Mouse (Mus musculus) stomach, postnatal 0 days (tissue): ENCODE measurements around the gene Fbxo42. TPM values are rescaled to one million over a fixed set of nuclear protein-coding genes. Genes with fewer than 3 reads are reported as not detected.

Experiments
- ATAC-seq: fragments of 200-750 bp; cut with Nextera tagmentation; 2 replicates; pipeline ENCODE4 v1.8.0; 2017; ENCODE audit not compliant: low FRiP score, low TSS enrichment
- DNase-seq: peaks from one replicate; pipeline ENCODE4 v3.0.0-alpha.2; 2016; ENCODE audit warnings: low spot score
- H3K27ac ChIP-seq: fragments of 300-500 bp; sonication (generic); replicated peaks from 2 replicates; pipeline ENCODE4 v1.5.1; 2014; ENCODE audit warnings: mild to moderate bottlenecking, control low read depth
- H3K27me3 ChIP-seq: fragments of 300-500 bp; sonication (generic); 2 replicates; pipeline ENCODE4 v1.6.1; 2014; ENCODE audit warnings: low read length; ENCODE audit not compliant: control insufficient read depth, insufficient read depth
- H3K36me3 ChIP-seq: fragments of 300-500 bp; sonication (generic); 2 replicates; pipeline ENCODE4 v1.6.1; 2014; ENCODE audit warnings: low read length, mixed read lengths; ENCODE audit not compliant: control insufficient read depth, insufficient read depth
- H3K4me1 ChIP-seq: fragments of 300-500 bp; sonication (generic); replicated peaks from 2 replicates; pipeline ENCODE4 v1.6.1; 2014; ENCODE audit warnings: antibody characterized with exemption; ENCODE audit not compliant: control insufficient read depth, insufficient read depth
- H3K4me2 ChIP-seq: fragments of 300-500 bp; sonication (generic); replicated peaks from 2 replicates; pipeline ENCODE4 v1.6.1; 2014; ENCODE audit warnings: low read depth, mild to moderate bottlenecking, control low read depth, moderate library complexity
- H3K4me3 ChIP-seq: fragments of 300-500 bp; sonication (generic); 2 replicates; pipeline ENCODE4 v1.5.1; 2014; ENCODE audit warnings: low read depth, low read length, control low read depth
- H3K9ac ChIP-seq: fragments of 300-500 bp; sonication (generic); 2 replicates; pipeline ENCODE4 v1.6.1; 2014; ENCODE audit warnings: mild to moderate bottlenecking, low read length, control low read depth, mixed read lengths
- H3K9me3 ChIP-seq: fragments of 300-500 bp; sonication (generic); 2 replicates; pipeline ENCODE4 v1.6.1; 2016; ENCODE audit warnings: low read length; ENCODE audit not compliant: control insufficient read depth
- CTCF ChIP-seq: IDR thresholded peaks from 2 replicates; pipeline ENCODE4 v1.5.1; 2016; ENCODE audit warnings: antibody characterized with exemption, low read depth, mild to moderate bottlenecking, moderate library complexity
- EP300 ChIP-seq: optimal IDR thresholded peaks from 2 replicates; pipeline ENCODE3; 2016; ENCODE audit warnings: antibody characterized with exemption
- WGBS: fragments of 180-500 bp; shearing (Covaris S2); extraction: QIAGEN DNeasy Blood & Tissue Kit; methylation state at CpG from one replicate; pipeline ENCODE4 v1.1.7; 2014; 5-methylcytosine and 5-hydroxymethylcytosine counted together
- polyA plus RNA-seq: library from polyadenylated mRNA; unstranded; fragments of >200 nt; fragmentation: Nextera tagmentation; extraction: Ambion mirVana; gene quantifications from 2 replicates; pipeline ENCODE4 v1.2.1, GENCODE M21; 2015

The Fbxo42 gene
- polyA plus RNA-seq, 1 experiment from 2014 or later, result 9.8 TPM

DNA sequence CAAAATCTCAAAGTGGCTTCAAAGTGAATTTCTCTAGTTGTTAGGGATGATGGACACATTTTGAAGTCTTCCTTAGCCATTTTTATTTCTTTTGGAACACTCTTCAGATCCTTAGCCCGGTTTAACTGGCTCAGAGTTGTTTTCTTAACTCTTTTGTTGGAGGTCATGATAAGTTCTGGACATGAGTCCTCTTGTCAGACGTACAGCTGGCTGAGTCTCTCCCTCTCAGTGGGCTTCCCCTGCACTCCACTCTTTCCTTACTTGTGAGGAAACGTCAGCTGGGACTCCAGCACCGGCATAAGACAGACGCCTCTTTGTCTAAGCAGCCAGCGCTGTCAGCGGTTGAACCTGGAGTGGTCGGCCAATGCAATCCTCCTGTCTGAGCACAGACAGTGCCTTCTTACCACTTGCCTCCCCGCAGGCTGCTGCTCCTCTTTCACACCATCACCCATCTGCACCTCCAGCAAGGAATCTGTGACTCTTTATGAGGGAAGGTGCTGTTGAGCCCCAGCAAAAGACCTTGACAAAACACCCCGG lies 39.4 kb upstream of the Fbxo42 start:
- H3K4me1 ChIP-seq, result no peaks in the 10 kb centered on the region
- H3K9me3 ChIP-seq, result no peaks in the 10 kb centered on the region
- no peak overlapping the region for H3K9ac ChIP-seq
- no peak overlapping the region for H3K27ac ChIP-seq
- H3K4me3 ChIP-seq, result no peak overlapping the region
- H3K4me2 ChIP-seq, result no peak overlapping the region
- H3K27me3 ChIP-seq, result no peaks in the 10 kb centered on the region
- ATAC-seq (no peak), DNase-seq (no peak)
- 33% methylated on average over 10 of the region's 10 CpGs for WGBS
- TF ChIP-seq EP300 (no peak), CTCF (no peak)
- H3K36me3 ChIP-seq, result 0 out of 2 replicates have a peak, but pooled peaks cover 10% of the 10 kb centered on the region

DNA sequence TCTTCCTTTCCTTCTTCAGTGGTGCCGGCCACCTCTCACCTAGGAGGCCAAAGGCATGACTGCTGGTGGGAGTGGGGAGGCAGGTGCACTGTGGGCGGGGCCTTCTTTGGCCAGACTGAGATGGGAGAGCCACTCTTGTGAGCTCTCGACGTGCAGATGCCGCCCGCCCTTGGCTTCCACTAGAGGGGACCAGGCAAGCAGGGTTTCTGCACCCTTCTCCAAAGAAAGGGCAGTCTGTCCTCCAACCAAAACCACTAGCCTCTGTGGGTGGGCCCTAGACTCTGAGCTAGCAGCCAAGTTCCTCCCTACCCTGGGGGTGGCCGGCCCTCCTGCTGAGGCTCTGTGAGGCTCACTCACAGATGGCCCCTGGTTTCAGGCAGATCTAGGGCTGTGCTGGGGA lies 33.9 kb upstream of the Fbxo42 start:
- ATAC-seq, result peak; percentile 20
- no peak overlapping the region for H3K9ac ChIP-seq

DNA sequence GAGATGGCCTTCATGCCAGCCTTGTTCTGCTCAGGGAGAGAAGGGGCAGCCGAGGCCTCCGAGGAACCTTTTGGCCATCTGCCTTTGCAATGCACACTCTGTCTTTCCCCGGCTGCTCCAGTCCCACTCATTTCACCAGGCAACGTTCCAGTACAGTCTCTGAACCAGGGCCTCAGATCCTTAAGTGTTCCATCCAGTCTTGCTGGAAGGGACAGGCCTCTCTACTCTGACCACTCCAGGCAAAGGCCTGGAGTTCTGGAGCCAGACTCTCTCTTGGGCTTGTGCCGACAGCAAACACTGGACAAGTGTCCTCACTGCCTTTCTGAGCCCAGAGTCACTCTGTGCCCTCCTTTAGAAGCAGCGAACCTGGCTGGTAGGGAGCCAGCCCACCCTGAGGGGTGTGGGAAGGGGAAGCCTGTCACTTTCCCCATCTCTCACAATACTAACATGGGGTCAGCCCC lies 33.2 kb upstream of the Fbxo42 start:
- Histone ChIP-seq H3K4me1 (no peaks in the 10 kb centered on the region), H3K36me3 (peaks cover 30% of the 10 kb centered on the region), H3K27ac (0 out of 2 replicates have a peak overlapping the region, but pooled peaks have one; percentile 35), H3K9ac (no peak overlapping the region), H3K4me2 (no peak overlapping the region), H3K4me3 (no peak overlapping the region), H3K9me3 (no peaks in the 10 kb centered on the region), H3K27me3 (no peaks in the 10 kb centered on the region)
- ATAC-seq, result no peak
- TF ChIP-seq EP300 (no peak), CTCF (no peak)
- no peak for DNase-seq
- 80% methylated on average over 6 of the region's 6 CpGs for WGBS

More for the DNA sequence above, 33.9 kb upstream of the Fbxo42 start:
- peaks cover 30% of the 10 kb centered on the region for H3K36me3 ChIP-seq
- 55% methylated on average over 7 of the region's 7 CpGs for WGBS
- H3K4me1 ChIP-seq, result no peaks in the 10 kb centered on the region
- no peak overlapping the region for H3K4me2 ChIP-seq
- no peaks in the 10 kb centered on the region for H3K27me3 ChIP-seq
- no peak overlapping the region for H3K4me3 ChIP-seq
- DNase-seq, result peak; percentile 60
- TF ChIP-seq EP300, result no peak
- TF ChIP-seq CTCF, result 0 out of 2 replicates have a peak, but pooled peaks have one; percentile 9
- no peaks in the 10 kb centered on the region for H3K9me3 ChIP-seq
- H3K27ac ChIP-seq, result peak overlapping the region; percentile 35; the same call in 1 of the 2 replicates

DNA sequence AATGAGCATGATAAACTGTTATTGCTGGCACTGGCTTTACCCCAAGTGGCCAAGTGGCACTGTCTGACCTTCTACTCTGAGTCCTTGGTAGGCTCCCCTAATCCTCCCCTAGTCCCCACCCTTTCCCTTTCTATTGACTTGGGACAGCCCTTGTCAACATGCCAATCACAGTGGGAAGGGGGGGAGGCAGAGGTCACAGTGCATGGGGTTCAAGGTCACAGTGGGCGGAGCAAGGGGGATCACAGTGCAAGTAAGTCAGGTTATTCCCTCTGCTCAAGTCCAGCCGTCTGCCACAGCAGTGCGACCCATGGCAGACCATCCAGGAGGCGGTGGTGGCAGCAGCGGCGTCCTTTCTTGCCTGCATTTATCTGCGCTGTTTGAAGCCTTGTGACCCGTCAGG lies 32.3 kb upstream of the Fbxo42 start:
- H3K4me2 ChIP-seq, result no peak overlapping the region
- no peak for ATAC-seq

DNA sequence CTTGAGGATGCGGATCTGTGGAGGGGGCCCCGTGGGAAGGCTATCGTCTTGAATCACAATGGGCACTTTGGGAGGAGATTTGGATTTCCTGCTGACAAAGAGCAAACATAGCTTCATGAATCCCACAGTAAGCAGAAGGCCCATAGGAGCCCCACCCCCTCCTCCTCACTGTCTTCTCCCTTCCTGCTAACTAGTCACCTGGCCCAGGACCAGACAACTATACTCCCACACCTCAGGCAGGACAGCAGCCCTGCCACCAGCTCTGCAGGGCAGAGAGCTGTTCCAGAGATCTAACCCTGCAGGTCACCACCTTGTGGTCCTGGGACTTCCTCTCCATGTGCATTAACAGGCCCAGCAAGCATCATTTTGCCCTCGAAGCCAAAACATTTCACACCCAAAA lies 29.0 kb upstream of the Fbxo42 start:
- H3K9me3 ChIP-seq, result no peaks in the 10 kb centered on the region
- DNase-seq (no peak), ATAC-seq (no peak)
- WGBS, result 51% methylated on average over 4 of the region's 4 CpGs
- H3K9ac ChIP-seq, result no peak overlapping the region
- no peak overlapping the region for H3K4me2 ChIP-seq
- H3K4me3 ChIP-seq, result no peak overlapping the region
- no peak overlapping the region for H3K27ac ChIP-seq
- peaks cover 19% of the 10 kb centered on the region for H3K36me3 ChIP-seq
- no peaks in the 10 kb centered on the region for H3K4me1 ChIP-seq
- no peaks in the 10 kb centered on the region for H3K27me3 ChIP-seq
- no peak for TF ChIP-seq EP300
- TF ChIP-seq CTCF, result no peak

More for the DNA sequence above, 32.3 kb upstream of the Fbxo42 start:
- no peak for DNase-seq
- no peaks in the 10 kb centered on the region for H3K9me3 ChIP-seq
- no peaks in the 10 kb centered on the region for H3K4me1 ChIP-seq
- no peak overlapping the region for H3K9ac ChIP-seq
- H3K27me3 ChIP-seq, result no peaks in the 10 kb centered on the region
- H3K36me3 ChIP-seq, result peaks cover 28% of the 10 kb centered on the region
- H3K27ac ChIP-seq, result no peak overlapping the region
- no peak for TF ChIP-seq EP300
- TF ChIP-seq CTCF, result no peak
- no peak overlapping the region for H3K4me3 ChIP-seq
- 80% methylated on average over 8 of the region's 8 CpGs for WGBS

DNA sequence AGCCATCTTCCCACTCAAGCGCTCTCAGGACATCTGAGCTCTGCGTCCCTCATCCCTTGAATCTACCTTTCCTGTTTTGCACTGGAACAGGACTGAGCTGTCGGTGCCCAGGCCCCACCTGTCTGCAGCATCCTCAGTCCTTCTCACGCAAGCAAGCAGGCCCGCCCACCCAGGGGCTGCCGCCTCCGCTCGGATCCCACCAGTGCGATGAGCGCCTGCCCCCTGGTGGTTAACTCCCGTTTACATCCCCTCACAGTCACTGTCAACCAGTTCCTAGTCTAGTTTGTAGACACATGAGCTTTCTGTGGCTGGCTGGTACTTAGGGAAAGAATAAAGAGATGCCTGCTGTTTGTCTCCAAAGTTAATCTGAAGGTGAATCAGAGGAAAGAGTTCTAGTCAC lies 27.0 kb upstream of the Fbxo42 start:
- Histone ChIP-seq H3K27me3 (no peaks in the 10 kb centered on the region), H3K4me3 (no peak overlapping the region), H3K4me2 (no peak overlapping the region), H3K27ac (no peak overlapping the region), H3K36me3 (peaks cover 8% of the 10 kb centered on the region), H3K9ac (no peak overlapping the region), H3K9me3 (no peaks in the 10 kb centered on the region), H3K4me1 (no peaks in the 10 kb centered on the region)
- no peak for TF ChIP-seq EP300
- peak; percentile 88 for TF ChIP-seq CTCF
- WGBS, result 25% methylated on average over 11 of the region's 11 CpGs
- peak; percentile 73 for DNase-seq
- ATAC-seq, result peak; percentile 31; the same call in 1 of the 2 replicates
